Mouse (Mus musculus): Measurements from ENCODE around the gene Atp11a.

GRCm38 (mm10) chr8:12768747-12769146 is 11.9 kb downstream of the Atp11a start:
- TF ChIP-seq KAT2A (IDR thresholded peaks at IDR 0.05; ENCODE audit: insufficient replicate concordance, low read length) (no peak), ZMIZ1 (IDR thresholded peaks at IDR 0.05; ENCODE audit: low read depth, low read length) (no peak), PAX5 (IDR thresholded peaks at IDR 0.05; ENCODE audit: low read length) (no peak)
